Mouse (Mus musculus) limb, embryonic 12.5 days (tissue): ENCODE measurements around the gene Tmbim1. TPM values are rescaled to one million over a fixed set of nuclear protein-coding genes. Genes with fewer than 3 reads are reported as not detected.
"Not testable (repeated sequence)": the region's sequence is repeated elsewhere in the genome, so short reads cannot be mapped to it uniquely, and the experiment has no call there.

Source experiments
- ATAC-seq: fragments of 200-750 bp; cut with Nextera tagmentation; 2 replicates; pipeline ENCODE4 v1.8.0; 2017; ENCODE audit warnings: low read depth, moderate TSS enrichment; ENCODE audit not compliant: insufficient number of reproducible peaks, insufficient read depth, low FRiP score, low TSS enrichment
- H3K27ac ChIP-seq: fragments of 300-500 bp; sonication (generic); 2 replicates; pipeline ENCODE4 v1.5.1; 2016; ENCODE audit warnings: mild to moderate bottlenecking, moderate library complexity
- H3K27me3 ChIP-seq: fragments of 300-500 bp; sonication (generic); 2 replicates; pipeline ENCODE4 v1.6.1; 2016; ENCODE audit warnings: mild to moderate bottlenecking, moderate library complexity
- H3K36me3 ChIP-seq: fragments of 300-500 bp; sonication (generic); 2 replicates; pipeline ENCODE4 v1.6.1; 2016; ENCODE audit warnings: mild to moderate bottlenecking, moderate library complexity
- H3K4me1 ChIP-seq: fragments of 300-500 bp; sonication (generic); replicated peaks from 2 replicates; pipeline ENCODE4 v1.6.1; 2016
- H3K4me2 ChIP-seq: fragments of 300-500 bp; sonication (generic); 2 replicates; pipeline ENCODE4 v1.6.1; 2016; ENCODE audit warnings: mild to moderate bottlenecking, moderate library complexity
- H3K4me3 ChIP-seq: fragments of 300-500 bp; sonication (generic); replicated peaks from 2 replicates; pipeline ENCODE4 v1.5.1; 2016; ENCODE audit warnings: mild to moderate bottlenecking
- H3K9ac ChIP-seq: fragments of 300-500 bp; sonication (generic); replicated peaks from 2 replicates; pipeline ENCODE4 v1.6.1; 2016; ENCODE audit warnings: mild to moderate bottlenecking, moderate library complexity
- H3K9me3 ChIP-seq: fragments of 300-500 bp; sonication (generic); 2 replicates; pipeline ENCODE4 v1.6.1; 2016; ENCODE audit warnings: mild to moderate bottlenecking, moderate library complexity
- WGBS: fragments of 180-500 bp; shearing (Covaris S2); methylation state at CpG from one replicate; pipeline ENCODE4 v1.1.7; 2016; 5-methylcytosine and 5-hydroxymethylcytosine counted together
- polyA plus RNA-seq: library from polyadenylated mRNA; unstranded; fragments of >200 nt; fragmentation: Nextera tagmentation; extraction: Ambion mirVana; gene quantifications from 2 replicates; pipeline ENCODE4 v1.2.1, GENCODE M21; 2016

The Tmbim1 gene
- polyA plus RNA-seq: 18.0 and 18.9 TPM in 2 replicates

DNA sequence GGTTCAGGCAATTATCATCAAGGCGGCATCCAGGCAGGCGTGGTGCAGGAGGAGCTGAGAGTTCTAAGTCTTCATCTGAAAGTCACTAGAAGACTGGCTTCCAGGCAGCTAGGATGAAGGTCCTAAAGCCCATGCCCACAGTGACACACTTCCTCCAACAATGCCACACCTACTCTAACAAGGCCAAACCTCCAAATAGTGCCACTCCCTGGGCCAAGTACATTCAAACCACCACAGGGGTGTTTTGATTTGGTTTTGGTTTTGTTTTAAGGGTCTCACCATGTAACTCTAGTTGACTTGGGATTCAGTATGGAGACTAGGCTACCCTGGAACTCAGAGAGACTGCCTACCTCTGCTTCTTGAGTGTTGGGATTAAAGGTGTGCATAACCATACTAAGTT, at the start of gene Tmbim1:
Tmbim1 (minus strand) TSS at position 101 of the 400 bp plus-strand sequence.
- Histone ChIP-seq H3K27me3 (no peaks in the 10 kb centered on the region), H3K36me3 (no peaks in the 10 kb centered on the region), H3K4me2 (peak within 1 kb of the TSS; percentile 79), H3K27ac (no peak within 1 kb of the TSS), H3K9ac (no peak within 1 kb of the TSS), H3K4me1 (peaks cover 15% of the 10 kb centered on the region), H3K4me3 (peak within 1 kb of the TSS; percentile 67), H3K9me3 (no peaks in the 10 kb centered on the region)
- 57% methylated on average over 2 of the region's 2 CpGs for WGBS
- ATAC-seq: no peak

DNA sequence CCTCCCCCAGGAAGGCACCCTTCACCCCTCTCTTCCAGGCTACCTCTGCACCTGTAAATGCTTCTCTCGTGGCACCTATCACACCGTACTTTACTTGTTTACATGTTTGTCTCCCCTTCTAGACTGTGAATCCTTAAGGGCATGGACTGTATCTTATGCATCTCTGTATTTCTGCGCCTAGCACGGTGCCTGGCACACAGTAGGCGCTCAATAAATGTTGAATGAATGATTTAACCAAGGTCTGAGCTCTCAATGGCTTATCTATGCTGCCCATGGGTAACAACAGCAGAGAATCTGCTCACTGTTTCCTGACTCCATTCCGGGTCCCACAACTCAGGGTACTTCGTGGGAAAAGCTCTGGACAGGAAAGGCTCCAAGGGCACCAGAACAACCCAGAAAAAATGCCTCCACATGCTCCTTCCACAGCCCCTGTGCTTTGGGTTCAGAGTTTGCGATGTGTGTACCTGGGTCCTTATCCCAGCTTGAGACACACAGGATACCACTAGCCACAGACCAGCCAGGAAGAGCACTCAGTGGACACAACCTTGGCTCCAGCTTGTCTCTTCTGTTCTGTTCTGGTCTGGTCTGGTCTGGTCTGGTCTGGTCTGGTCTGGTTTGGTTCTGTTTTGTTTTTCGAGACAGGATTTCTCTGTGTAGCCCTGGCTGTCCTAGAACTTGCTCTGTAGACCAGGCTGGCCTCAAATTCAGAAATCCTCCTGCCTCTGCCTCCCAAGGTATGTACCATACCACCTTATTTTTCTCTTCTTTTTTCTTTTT, 48.2 kb upstream of the Tmbim1 start:
- Histone ChIP-seq H3K4me3 (no peak overlapping the region), H3K27ac (no peak overlapping the region), H3K27me3 (no peaks in the 10 kb centered on the region), H3K4me2 (no peak overlapping the region), H3K9me3 (no peaks in the 10 kb centered on the region), H3K9ac (no peak overlapping the region), H3K4me1 (no peaks in the 10 kb centered on the region), H3K36me3 (peaks cover 50% of the 10 kb centered on the region)
- WGBS: 94% methylated on average over 9 of the region's 9 CpGs
- ATAC-seq: no peak

DNA sequence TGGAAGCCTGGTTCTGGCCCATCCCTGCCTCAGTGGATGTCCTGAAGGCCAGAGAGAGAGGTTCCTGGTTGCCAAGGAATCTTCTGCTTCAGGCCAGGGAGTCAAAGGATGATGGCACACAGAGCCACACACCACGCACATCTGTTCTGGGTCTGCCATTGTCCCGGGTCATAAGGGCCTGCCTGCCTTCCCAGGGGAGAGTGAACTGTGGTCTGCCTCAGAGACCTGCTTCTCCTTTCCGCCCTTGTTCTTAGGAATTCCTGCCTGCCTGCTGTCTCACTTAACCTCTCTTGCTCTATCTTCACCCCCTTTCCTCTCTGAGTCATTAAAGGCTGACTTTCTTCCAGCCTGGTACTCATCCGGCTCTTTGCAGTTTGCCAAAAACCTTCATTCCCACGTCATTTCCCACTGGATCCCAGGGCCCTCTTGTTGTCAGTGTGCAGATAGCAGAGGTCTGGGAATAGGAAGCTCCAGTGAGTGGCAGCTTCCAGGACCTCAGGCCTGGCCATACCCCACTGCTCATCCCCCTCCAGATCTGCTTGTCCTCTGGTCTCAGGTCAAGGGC, 47.2 kb upstream of the Tmbim1 start:
- Histone ChIP-seq H3K9me3 (no peaks in the 10 kb centered on the region), H3K4me2 (no peak overlapping the region), H3K27ac (no peak overlapping the region), H3K4me1 (no peaks in the 10 kb centered on the region), H3K36me3 (peaks cover 54% of the 10 kb centered on the region), H3K27me3 (no peaks in the 10 kb centered on the region), H3K9ac (no peak overlapping the region), H3K4me3 (no peak overlapping the region)
- no peak for ATAC-seq
- 76% methylated on average over 5 of the region's 5 CpGs for WGBS

DNA sequence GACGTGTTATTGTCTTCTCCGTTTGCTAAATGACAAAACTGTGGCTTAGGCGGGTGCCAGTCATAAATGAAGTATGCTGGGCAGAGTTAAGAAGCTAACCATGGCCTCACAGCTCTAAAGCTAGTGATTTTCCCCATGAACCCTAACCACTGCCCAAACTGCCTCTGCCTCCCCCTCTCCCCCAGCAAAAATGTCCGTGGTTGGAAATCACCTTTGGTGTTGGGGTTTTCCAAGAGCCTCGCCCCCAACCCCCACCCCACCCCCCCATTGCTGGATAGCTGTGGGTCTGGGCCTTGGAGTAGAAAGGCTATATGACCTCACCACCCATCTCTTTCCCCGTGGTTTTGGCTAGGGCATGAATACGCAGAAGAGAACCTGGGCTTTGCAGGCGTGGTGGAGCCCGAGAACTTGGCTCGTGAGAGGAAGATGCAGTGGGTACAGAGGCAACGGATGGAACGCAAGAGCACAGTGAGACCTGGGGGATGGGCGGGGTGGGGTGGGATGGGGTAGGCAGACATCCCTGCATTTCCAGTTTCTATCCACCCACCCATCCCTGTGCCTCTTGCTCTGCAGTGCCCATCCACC, 45.9 kb upstream of the Tmbim1 start:
- Histone ChIP-seq H3K4me3 (no peak overlapping the region), H3K4me1 (no peaks in the 10 kb centered on the region), H3K36me3 (peaks cover 61% of the 10 kb centered on the region), H3K4me2 (no peak overlapping the region), H3K9ac (no peak overlapping the region), H3K9me3 (no peaks in the 10 kb centered on the region), H3K27ac (no peak overlapping the region), H3K27me3 (no peaks in the 10 kb centered on the region)
- ATAC-seq: no peak
- 90% methylated on average over 13 of the region's 13 CpGs for WGBS

DNA sequence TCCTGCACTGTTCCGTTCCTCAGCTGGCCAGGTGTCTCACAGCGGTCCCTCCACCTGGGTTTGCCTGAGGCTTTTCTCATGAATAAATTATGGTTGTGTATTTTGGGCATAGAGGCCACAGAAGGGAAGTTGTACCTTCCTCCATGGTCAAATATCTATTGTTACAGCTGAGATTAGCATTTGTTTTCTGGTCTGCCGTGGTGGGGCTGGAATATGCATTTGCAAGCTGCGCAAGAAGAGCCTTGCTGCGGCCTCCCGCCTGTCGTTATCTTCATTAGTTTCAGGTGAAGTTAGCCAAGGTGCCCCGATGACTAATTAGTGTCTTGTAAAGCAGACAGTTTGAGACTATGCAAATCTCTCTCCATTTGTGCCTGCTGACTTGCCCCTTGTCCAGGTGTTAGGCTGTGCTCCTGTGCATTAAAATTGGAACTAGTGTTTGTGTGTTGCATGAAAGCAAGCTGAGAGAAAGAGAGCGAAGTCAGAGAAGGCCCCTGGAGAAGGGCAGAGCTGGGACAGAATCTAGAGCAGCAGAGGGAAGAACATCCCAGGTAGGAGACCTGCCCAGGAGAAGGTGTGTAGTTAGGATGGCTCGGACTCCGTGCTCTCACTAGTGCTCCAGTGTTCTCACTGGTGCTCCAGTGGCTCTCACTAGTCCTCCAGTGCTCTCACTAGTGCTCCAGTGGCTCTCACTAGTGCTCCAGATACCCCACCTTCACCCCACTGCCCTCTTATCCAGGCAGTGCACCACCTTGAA, 38.9 kb upstream of the Tmbim1 start:
- Histone ChIP-seq H3K27me3 (no peaks in the 10 kb centered on the region), H3K36me3 (peaks cover 17% of the 10 kb centered on the region), H3K9me3 (no peaks in the 10 kb centered on the region), H3K4me1 (peaks cover 4% of the 10 kb centered on the region), H3K4me3 (no peak overlapping the region), H3K27ac (no peak overlapping the region), H3K9ac (no peak overlapping the region), H3K4me2 (no peak overlapping the region)
- WGBS: 78% methylated on average over 11 of the region's 11 CpGs
- ATAC-seq: no peak

DNA sequence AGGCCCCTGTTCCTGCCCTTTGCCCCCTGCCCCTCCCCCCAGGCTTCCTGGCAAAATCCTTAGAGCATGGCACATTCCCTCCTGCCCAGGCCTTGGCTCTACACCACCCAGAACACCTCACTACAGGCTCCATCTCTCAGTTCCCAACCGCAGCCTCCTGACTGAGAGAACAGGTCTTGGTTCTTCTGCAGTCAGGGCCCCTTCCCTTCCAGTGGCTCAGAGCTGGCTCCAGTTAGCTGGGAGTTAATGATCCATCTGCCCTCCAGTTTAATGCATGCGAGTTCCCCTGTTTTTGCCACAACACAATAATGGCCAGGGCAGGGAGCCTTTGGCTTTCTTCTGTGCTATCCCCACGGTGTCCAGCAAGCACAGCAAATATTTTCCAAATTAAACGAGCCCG, 37.7 kb upstream of the Tmbim1 start:
- Histone ChIP-seq H3K27ac (peak overlapping the region; percentile 50; the same call in 1 of the 2 replicates), H3K4me1 (peaks cover 9% of the 10 kb centered on the region), H3K9me3 (no peaks in the 10 kb centered on the region), H3K9ac (no peak overlapping the region), H3K27me3 (no peaks in the 10 kb centered on the region), H3K4me2 (no peak overlapping the region), H3K4me3 (no peak overlapping the region), H3K36me3 (peaks cover 8% of the 10 kb centered on the region; the same call in 1 of the 2 replicates)
- ATAC-seq: no peak
- WGBS: 69% methylated on average over 5 of the region's 5 CpGs

DNA sequence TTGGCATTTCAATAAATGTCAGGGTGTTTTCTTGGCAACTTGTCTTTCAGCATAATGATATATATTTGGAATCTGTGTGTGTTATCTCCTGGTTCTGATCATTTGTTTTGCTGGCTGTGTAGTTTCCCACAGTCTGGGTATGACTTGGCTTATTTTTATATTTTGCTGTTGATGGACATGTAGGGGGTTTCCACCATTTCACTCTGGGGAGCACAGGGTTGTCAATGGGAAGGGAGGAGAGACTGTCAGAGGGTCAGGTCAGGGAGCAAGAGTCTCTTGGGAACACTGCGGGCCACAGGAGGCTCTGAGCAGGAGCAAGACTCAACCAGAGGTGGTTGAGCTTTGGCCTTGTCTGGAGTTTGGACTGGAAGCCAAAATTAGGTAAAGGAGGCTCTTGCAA, 36.9 kb upstream of the Tmbim1 start:
- Histone ChIP-seq H3K4me1 (peaks cover 11% of the 10 kb centered on the region), H3K36me3 (peaks cover 4% of the 10 kb centered on the region; the same call in 1 of the 2 replicates), H3K27ac (no peak overlapping the region), H3K9me3 (no peaks in the 10 kb centered on the region), H3K4me2 (no peak overlapping the region), H3K9ac (no peak overlapping the region), H3K4me3 (no peak overlapping the region), H3K27me3 (no peaks in the 10 kb centered on the region)
- no peak for ATAC-seq
- 94% methylated on average over 1 of the region's 1 CpGs for WGBS

DNA sequence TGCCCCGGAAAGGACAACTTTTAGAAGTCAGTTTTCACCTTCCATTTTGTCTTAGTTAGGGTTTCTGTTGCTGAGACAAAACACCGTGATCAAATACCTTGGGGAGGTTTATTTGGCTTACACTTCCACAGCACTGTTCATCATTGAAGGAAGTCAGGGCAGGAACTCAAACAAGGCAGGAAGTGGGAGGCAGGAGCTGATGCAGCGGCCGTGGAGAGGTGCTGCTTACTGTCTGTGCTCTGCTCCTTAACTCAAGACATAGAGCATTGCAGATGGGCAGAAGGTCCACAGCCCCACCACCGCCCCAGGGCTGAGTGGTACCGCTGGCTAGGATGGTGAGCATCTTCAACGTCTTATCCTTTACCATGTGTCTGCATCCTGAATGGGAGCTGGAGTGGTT, 36.5 kb upstream of the Tmbim1 start:
- no peak overlapping the region for H3K9ac ChIP-seq
- H3K4me3 ChIP-seq: no peak overlapping the region
- no peak overlapping the region for H3K27ac ChIP-seq
- peaks cover 11% of the 10 kb centered on the region for H3K4me1 ChIP-seq
- no peak for ATAC-seq
- no peak overlapping the region for H3K4me2 ChIP-seq
- no peaks in the 10 kb centered on the region for H3K36me3 ChIP-seq
- no peaks in the 10 kb centered on the region for H3K27me3 ChIP-seq
- 91% methylated on average over 7 of the region's 7 CpGs for WGBS
- no peaks in the 10 kb centered on the region for H3K9me3 ChIP-seq

DNA sequence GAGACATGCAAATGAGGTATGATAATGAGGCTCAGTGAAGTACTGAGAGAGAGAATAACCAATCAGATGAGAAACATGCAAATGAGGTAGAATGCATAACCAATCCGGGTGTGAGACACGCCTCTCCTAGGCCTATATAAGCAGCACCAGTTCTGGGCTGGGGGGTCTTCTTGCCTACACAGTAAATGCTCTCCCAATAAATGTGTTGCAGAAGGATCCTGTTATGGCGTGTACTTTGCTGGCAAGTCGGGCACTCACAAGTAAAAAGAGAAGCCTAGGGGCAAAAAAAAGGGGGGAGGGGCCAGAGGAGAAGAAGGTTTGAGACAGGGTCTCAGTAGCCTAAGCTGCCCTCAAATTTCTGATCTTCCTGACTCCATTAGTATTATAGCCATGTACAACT, 35.6 kb upstream of the Tmbim1 start:
- H3K4me2 ChIP-seq, ATAC-seq, H3K27ac ChIP-seq, H3K36me3 ChIP-seq, H3K9me3 ChIP-seq, H3K27me3 ChIP-seq, H3K9ac ChIP-seq, H3K4me3 ChIP-seq: not testable (repeated sequence)
- peaks cover 11% of the 10 kb centered on the region for H3K4me1 ChIP-seq
- WGBS: 84% methylated on average over 4 of the region's 4 CpGs

DNA sequence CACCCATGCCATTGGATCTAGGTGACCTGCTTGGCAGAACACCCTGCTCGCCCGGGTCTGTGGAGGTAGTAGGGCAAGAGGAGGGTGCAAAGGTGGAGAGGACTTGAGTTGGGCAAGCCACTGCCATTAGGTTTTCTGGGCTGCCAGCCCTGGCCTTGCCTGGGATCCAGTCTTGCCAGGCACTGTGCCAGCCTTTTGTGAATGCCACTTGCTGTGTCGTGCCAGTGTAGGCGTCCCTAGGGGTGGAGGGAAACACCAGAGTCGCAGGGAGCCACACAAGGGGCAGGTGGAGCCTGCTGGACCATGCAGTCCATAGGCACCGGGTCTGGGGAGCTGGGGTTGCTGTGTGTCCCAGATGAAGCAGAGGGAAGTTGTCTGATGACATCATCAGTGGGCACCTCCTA, 34.9 kb upstream of the Tmbim1 start:
- Histone ChIP-seq H3K27ac (no peak overlapping the region), H3K4me2 (no peak overlapping the region), H3K9me3 (no peaks in the 10 kb centered on the region), H3K4me1 (peaks cover 15% of the 10 kb centered on the region), H3K36me3 (peaks cover 9% of the 10 kb centered on the region; the same call in 1 of the 2 replicates), H3K27me3 (no peaks in the 10 kb centered on the region), H3K4me3 (no peak overlapping the region), H3K9ac (no peak overlapping the region)
- no peak for ATAC-seq
- WGBS: 98% methylated on average over 6 of the region's 6 CpGs

DNA sequence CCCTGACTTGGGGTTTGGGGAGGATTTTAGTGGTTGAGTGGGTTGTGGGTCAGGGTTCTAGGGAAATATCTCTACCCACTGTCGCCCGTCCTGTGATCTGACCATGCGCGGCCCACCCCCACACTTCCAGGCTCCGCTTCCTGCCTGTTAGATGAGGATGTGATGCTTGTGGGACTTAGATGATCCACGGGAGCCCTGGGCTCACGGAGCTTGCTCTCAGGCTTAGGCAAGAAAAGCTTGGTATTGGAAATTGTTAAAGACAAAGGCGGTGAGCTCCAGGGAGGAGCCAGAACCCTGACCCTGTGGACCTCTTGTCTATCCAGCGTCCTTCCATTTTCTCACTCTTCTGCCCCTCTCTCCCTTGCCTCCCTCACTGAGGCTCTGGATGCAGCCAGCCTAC, 34.5 kb upstream of the Tmbim1 start:
- 94% methylated on average over 9 of the region's 9 CpGs for WGBS
- no peak for ATAC-seq
- no peaks in the 10 kb centered on the region for H3K27me3 ChIP-seq

More for the DNA sequence above, 34.5 kb upstream of the Tmbim1 start:
- Histone ChIP-seq H3K27ac (no peak overlapping the region), H3K4me1 (peaks cover 19% of the 10 kb centered on the region), H3K4me2 (no peak overlapping the region), H3K9me3 (no peaks in the 10 kb centered on the region), H3K9ac (no peak overlapping the region), H3K4me3 (no peak overlapping the region), H3K36me3 (peaks cover 9% of the 10 kb centered on the region; the same call in 1 of the 2 replicates)
